Mouse (Mus musculus): ENCODE measurements around the gene Exd1. TPM values are rescaled to one million over a fixed set of nuclear protein-coding genes. Genes with fewer than 3 reads are reported as not detected.

Exd1 gene
- total and polyA plus RNA-seq, 2 experiments from 2014 or later: 0.74 to 1.2 TPM

DNA sequence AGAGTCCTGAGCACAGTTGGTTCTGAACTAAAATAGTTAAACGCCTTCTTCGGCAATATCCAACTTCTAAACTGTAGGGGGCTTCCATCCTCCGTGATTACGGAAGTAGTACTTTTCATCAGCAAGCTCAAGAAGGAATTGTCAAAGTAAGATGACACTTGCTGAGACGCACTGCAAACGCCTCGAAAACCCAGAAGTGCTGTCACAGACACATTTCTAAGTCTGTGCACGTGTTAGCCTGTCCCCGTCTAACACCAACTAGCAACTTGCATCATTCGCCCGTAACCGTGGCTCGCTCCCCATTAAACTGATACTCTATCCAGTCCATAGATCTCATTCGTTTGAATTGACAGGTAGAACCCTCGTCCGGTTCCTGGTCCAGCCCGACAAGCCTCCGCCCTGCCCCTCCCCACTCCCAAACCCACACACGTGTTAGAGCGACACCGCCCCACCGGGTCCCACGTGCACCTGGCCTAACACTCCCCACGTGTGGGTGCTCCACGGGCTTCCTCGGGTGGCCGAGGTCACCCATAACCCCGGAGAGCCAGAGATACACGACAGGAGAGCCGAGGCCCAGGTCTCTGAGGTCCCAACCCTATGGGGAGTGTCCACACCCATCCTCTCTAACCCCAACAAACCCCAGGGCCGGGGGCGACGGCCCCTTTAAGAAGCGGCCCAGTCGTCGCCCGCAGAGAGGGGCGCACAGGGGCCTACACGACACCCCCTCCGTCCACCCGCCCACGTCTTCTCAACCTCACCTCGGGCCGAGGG lies 70.6 kb downstream of the Exd1 start:
- WGBS: under 1% methylated on average over 36 of the region's 44 CpGs
- Histone ChIP-seq H3K4me2 (ENCODE audit: low read depth, low read length) (peak overlapping the region; percentile 69), H3K27me3 (ENCODE audit: insufficient read depth, low read length) (no peaks in the 10 kb centered on the region), H3K4me3 (ENCODE audit: low read length) (peak overlapping the region; percentile 99), H3K9ac (replicated peaks; ENCODE audit: low read length) (peak overlapping the region; percentile 100), H3K36me3 (ENCODE audit: insufficient read depth, low read length) (no peaks in the 10 kb centered on the region), H3K4me1 (ENCODE audit: insufficient read depth, low read length) (0 out of 2 replicates have a peak, but pooled peaks cover 6% of the 10 kb centered on the region), H3K9me3 (ENCODE audit: low read length) (no peaks in the 10 kb centered on the region), H3K27ac (peak overlapping the region; percentile 100)
- ATAC-seq (peak; percentile 75), DNase-seq (ENCODE audit: low spot score) (peak; percentile 64)
- peak; percentile 47 for TF ChIP-seq CTCF (IDR thresholded peaks at IDR 0.05; ENCODE audit: low read depth)

DNA sequence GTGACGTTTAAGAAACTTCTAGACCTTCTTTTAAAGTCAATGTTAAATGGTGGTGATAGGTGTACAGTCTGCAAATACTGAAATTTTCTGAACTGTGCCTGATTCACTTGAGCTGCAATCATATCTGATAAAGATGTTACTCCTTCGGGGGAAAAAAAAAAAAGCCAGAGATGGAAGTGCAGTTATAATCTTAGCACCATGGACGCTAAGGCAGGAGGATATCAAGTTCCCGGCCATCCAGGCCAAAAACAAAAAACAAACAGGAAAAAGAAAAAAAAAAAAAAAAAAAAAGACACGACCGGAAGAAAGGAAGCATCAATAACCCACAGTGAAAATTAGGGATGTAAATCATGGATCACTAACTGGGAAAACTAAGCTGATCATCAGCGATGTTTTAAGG lies 71.3 kb downstream of the Exd1 start:
- 24% methylated on average over 7 of the region's 7 CpGs for WGBS
- TF ChIP-seq CTCF (IDR thresholded peaks at IDR 0.05; ENCODE audit: low read depth): no peak

More for the DNA sequence above, 71.3 kb downstream of the Exd1 start:
- Histone ChIP-seq H3K9me3 (ENCODE audit: low read length) (no peaks in the 10 kb centered on the region), H3K27ac (no peak overlapping the region), H3K9ac (replicated peaks; ENCODE audit: low read length) (peak overlapping the region; percentile 100; the same call in 1 of the 2 replicates), H3K4me2 (ENCODE audit: low read depth, low read length) (peak overlapping the region; percentile 69), H3K4me3 (ENCODE audit: low read length) (peak overlapping the region; percentile 99), H3K4me1 (ENCODE audit: insufficient read depth, low read length) (0 out of 2 replicates have a peak, but pooled peaks cover 6% of the 10 kb centered on the region), H3K27me3 (ENCODE audit: insufficient read depth, low read length) (no peaks in the 10 kb centered on the region), H3K36me3 (ENCODE audit: insufficient read depth, low read length) (no peaks in the 10 kb centered on the region)
- DNase-seq (ENCODE audit: low spot score) (no peak), ATAC-seq (no peak)

Other genes starting within 250 kb of the Exd1 start
- gene Dll4, start 221.8 kb downstream of the Exd1 start, total RNA-seq (2014; rRNA removed): 4.2 and 4.3 TPM in 2 replicates
- gene Dll4, start 221.8 kb downstream of the Exd1 start, polyA plus RNA-seq (2015; fragmentation: Nextera tagmentation; extraction: Ambion mirVana): 2.4 and 2.6 TPM in 2 replicates
- 12.4 and 22.6 TPM in 2 replicates for gene Chac1, start 196.4 kb downstream of the Exd1 start, total RNA-seq (2014; rRNA removed)
- gene Chac1, start 196.4 kb downstream of the Exd1 start, polyA plus RNA-seq (2015; fragmentation: Nextera tagmentation; extraction: Ambion mirVana): 11.4 and 12.6 TPM in 2 replicates
- 12.3 and 13.4 TPM in 2 replicates for gene Ino80, start 69.9 kb downstream of the Exd1 start, total RNA-seq (2014; rRNA removed)
- 2.3 and 2.7 TPM in 2 replicates for gene Ino80, start 69.9 kb downstream of the Exd1 start, polyA plus RNA-seq (2015; fragmentation: Nextera tagmentation; extraction: Ambion mirVana)
- gene Chp1, start 70 bp upstream of the Exd1 start, total RNA-seq (2014; rRNA removed): 49.2 and 54.8 TPM in 2 replicates
- 51.4 and 52.4 TPM in 2 replicates for gene Chp1, start 70 bp upstream of the Exd1 start, polyA plus RNA-seq (2015; fragmentation: Nextera tagmentation; extraction: Ambion mirVana)
- gene Nusap1, start 70.7 kb upstream of the Exd1 start, total RNA-seq (2014; rRNA removed): 7.1 and 8.4 TPM in 2 replicates
- 13.3 and 13.8 TPM in 2 replicates for gene Nusap1, start 70.7 kb upstream of the Exd1 start, polyA plus RNA-seq (2015; fragmentation: Nextera tagmentation; extraction: Ambion mirVana)
- gene Oip5, start 70.8 kb upstream of the Exd1 start, total RNA-seq (2014; rRNA removed): 5.8 and 6.2 TPM in 2 replicates
- gene Oip5, start 70.8 kb upstream of the Exd1 start, polyA plus RNA-seq (2015; fragmentation: Nextera tagmentation; extraction: Ambion mirVana): 6.0 and 6.4 TPM in 2 replicates
- 16.3 and 18.2 TPM in 2 replicates for gene Ndufaf1, start 115.2 kb upstream of the Exd1 start, total RNA-seq (2014; rRNA removed)
- 45.5 and 50.2 TPM in 2 replicates for gene Ndufaf1, start 115.2 kb upstream of the Exd1 start, polyA plus RNA-seq (2015; fragmentation: Nextera tagmentation; extraction: Ambion mirVana)
- gene Rtf1, start 127.4 kb upstream of the Exd1 start, total RNA-seq (2014; rRNA removed): 17.4 and 19.8 TPM in 2 replicates
- gene Rtf1, start 127.4 kb upstream of the Exd1 start, polyA plus RNA-seq (2015; fragmentation: Nextera tagmentation; extraction: Ambion mirVana): 58.9 and 64.9 TPM in 2 replicates
- gene Itpka, start 194.7 kb upstream of the Exd1 start, total RNA-seq (2014; rRNA removed): 5.8 and 8.5 TPM in 2 replicates
- 3.3 and 3.5 TPM in 2 replicates for gene Itpka, start 194.7 kb upstream of the Exd1 start, polyA plus RNA-seq (2015; fragmentation: Nextera tagmentation; extraction: Ambion mirVana)
- gene Ltk, start 212.8 kb upstream of the Exd1 start, total RNA-seq (2014; rRNA removed): 5.8 and 8.5 TPM in 2 replicates
- 2.0 TPM in 2 replicates for gene Ltk, start 212.8 kb upstream of the Exd1 start, polyA plus RNA-seq (2015; fragmentation: Nextera tagmentation; extraction: Ambion mirVana)
- 19.6 and 22.5 TPM in 2 replicates for gene Rpap1, start 239.9 kb upstream of the Exd1 start, total RNA-seq (2014; rRNA removed)
- gene Rpap1, start 239.9 kb upstream of the Exd1 start, polyA plus RNA-seq (2015; fragmentation: Nextera tagmentation; extraction: Ambion mirVana): 11.2 and 11.9 TPM in 2 replicates